Mouse (Mus musculus) embryonic facial prominence, embryonic 11.5 days (tissue): ENCODE measurements around the gene Sult1d1. TPM values are rescaled to one million over a fixed set of nuclear protein-coding genes. Genes with fewer than 3 reads are reported as not detected.
A peak's percentile ranks its signal among the peaks of the same experiment; 100 is the strongest.

ENCODE experiments used
- ATAC-seq: fragments of 200-750 bp; cut with Nextera tagmentation; replicated peaks from 2 replicates; pipeline ENCODE4 v1.8.0; 2017; ENCODE audit warnings: low read depth; ENCODE audit not compliant: insufficient number of reproducible peaks, low FRiP score, low TSS enrichment
- DNase-seq: peaks from one replicate; pipeline ENCODE4 v3.0.0-alpha.2; 2015; ENCODE audit warnings: low spot score
- H3K27ac ChIP-seq: fragments of 300-500 bp; sonication (generic); replicated peaks from 2 replicates; pipeline ENCODE4 v1.5.1; 2014; ENCODE audit warnings: mild to moderate bottlenecking, low read depth, low read length, control low read depth
- H3K27me3 ChIP-seq: fragments of 300-500 bp; sonication (generic); 2 replicates; pipeline ENCODE4 v1.6.1; 2014; ENCODE audit warnings: mild to moderate bottlenecking, low read length, moderate library complexity, mixed read lengths; ENCODE audit not compliant: control insufficient read depth, insufficient read depth
- H3K36me3 ChIP-seq: fragments of 300-500 bp; sonication (generic); replicated peaks from 2 replicates; pipeline ENCODE4 v1.6.1; 2014; ENCODE audit warnings: low read depth, mild to moderate bottlenecking, low read length, moderate library complexity, mixed read lengths; ENCODE audit not compliant: control insufficient read depth, insufficient read depth
- H3K4me1 ChIP-seq: fragments of 300-500 bp; sonication (generic); 2 replicates; pipeline ENCODE4 v1.6.1; 2014; ENCODE audit warnings: low read length, mixed read lengths; ENCODE audit not compliant: control insufficient read depth, insufficient read depth
- H3K4me2 ChIP-seq: fragments of 300-500 bp; sonication (generic); 2 replicates; pipeline ENCODE4 v1.6.1; 2014; ENCODE audit warnings: low read depth, mild to moderate bottlenecking, control low read depth, low read length, moderate library complexity
- H3K4me3 ChIP-seq: fragments of 300-500 bp; sonication (generic); 2 replicates; pipeline ENCODE4 v1.5.1; 2014; ENCODE audit warnings: low read depth, low read length, control low read depth
- H3K9ac ChIP-seq: fragments of 300-500 bp; sonication (generic); replicated peaks from 2 replicates; pipeline ENCODE4 v1.6.1; 2014; ENCODE audit warnings: mild to moderate bottlenecking, control low read depth, low read length
- H3K9me3 ChIP-seq: fragments of 300-500 bp; sonication (generic); replicated peaks from 2 replicates; pipeline ENCODE4 v1.6.1; 2016; ENCODE audit warnings: mild to moderate bottlenecking, low read length, inconsistent platforms, mixed read lengths; ENCODE audit not compliant: control insufficient read depth
- WGBS: fragments of 180-500 bp; shearing (Covaris S2); extraction: QIAGEN DNeasy Blood & Tissue Kit; methylation state at CpG from one replicate; pipeline ENCODE4 v1.1.7; 2014; 5-methylcytosine and 5-hydroxymethylcytosine counted together
- polyA plus RNA-seq: library from polyadenylated mRNA; unstranded; fragments of >200 nt; fragmentation: Nextera tagmentation; extraction: Ambion mirVana; gene quantifications from 2 replicates; pipeline ENCODE4 v1.2.1, GENCODE M21; 2014

Sult1d1 gene
- polyA plus RNA-seq, 1 experiment from 2014 or later: not detected

- Histone ChIP-seq H3K9me3 (no peaks in the 10 kb centered on the region), H3K4me2 (no peak overlapping the region), H3K27ac (no peak overlapping the region), H3K27me3 (no peaks in the 10 kb centered on the region), H3K9ac (no peak overlapping the region), H3K4me1 (no peaks in the 10 kb centered on the region), H3K36me3 (no peaks in the 10 kb centered on the region), H3K4me3 (no peak overlapping the region)
- DNase-seq (no peak), ATAC-seq (no peak)
- 55% methylated on average over 1 of the region's 1 CpGs for WGBS
Observed at GRCm38 (mm10) chr5:87574174-87574573, 5.3 kb upstream of the Sult1d1 start.

GRCm38 (mm10) chr5:87573490-87573889 is 4.7 kb upstream of the Sult1d1 start:
- Histone ChIP-seq H3K27me3 (no peaks in the 10 kb centered on the region), H3K9me3 (no peaks in the 10 kb centered on the region), H3K36me3 (no peaks in the 10 kb centered on the region), H3K4me1 (no peaks in the 10 kb centered on the region), H3K27ac (no peak overlapping the region), H3K4me3 (no peak overlapping the region), H3K9ac (no peak overlapping the region), H3K4me2 (no peak overlapping the region)
- 32% methylated on average over 5 of the region's 5 CpGs for WGBS
- ATAC-seq: no peak
- DNase-seq: peak; percentile 24

GRCm38 (mm10) chr5:87572781-87573180 is 4.0 kb upstream of the Sult1d1 start:
- no peaks in the 10 kb centered on the region for H3K4me1 ChIP-seq
- H3K9ac ChIP-seq: no peak overlapping the region
- H3K27ac ChIP-seq: no peak overlapping the region
- H3K36me3 ChIP-seq: no peaks in the 10 kb centered on the region
- no peak for ATAC-seq
- no peak for DNase-seq
- no peak overlapping the region for H3K4me3 ChIP-seq
- H3K27me3 ChIP-seq: no peaks in the 10 kb centered on the region
- WGBS: 68% methylated on average over 6 of the region's 6 CpGs
- no peak overlapping the region for H3K4me2 ChIP-seq
- no peaks in the 10 kb centered on the region for H3K9me3 ChIP-seq

- DNase-seq (no peak), ATAC-seq (no peak)
- no peaks in the 10 kb centered on the region for H3K9me3 ChIP-seq
- H3K9ac ChIP-seq: no peak overlapping the region
- no peak overlapping the region for H3K4me2 ChIP-seq
- H3K36me3 ChIP-seq: no peaks in the 10 kb centered on the region
- no peaks in the 10 kb centered on the region for H3K4me1 ChIP-seq
- no peak overlapping the region for H3K27ac ChIP-seq
- WGBS: 92% methylated on average over 1 of the region's 1 CpGs
- no peaks in the 10 kb centered on the region for H3K27me3 ChIP-seq
- no peak overlapping the region for H3K4me3 ChIP-seq
Observed at GRCm38 (mm10) chr5:87567306-87567705, 1.5 kb downstream of the Sult1d1 start.

- no peaks in the 10 kb centered on the region for H3K9me3 ChIP-seq
- H3K9ac ChIP-seq: no peak overlapping the region
- no peak overlapping the region for H3K4me2 ChIP-seq
- H3K4me1 ChIP-seq: no peaks in the 10 kb centered on the region
- no peak overlapping the region for H3K27ac ChIP-seq
- ATAC-seq (no peak), DNase-seq (no peak)
- H3K4me3 ChIP-seq: no peak overlapping the region
- H3K27me3 ChIP-seq: no peaks in the 10 kb centered on the region
- no peaks in the 10 kb centered on the region for H3K36me3 ChIP-seq
Observed at GRCm38 (mm10) chr5:87562966-87563365, 5.9 kb downstream of the Sult1d1 start.

GRCm38 (mm10) chr5:87562526-87562925 is 6.3 kb downstream of the Sult1d1 start:
- H3K9ac ChIP-seq: no peak overlapping the region
- DNase-seq: no peak
- H3K27ac ChIP-seq: no peak overlapping the region
- H3K4me1 ChIP-seq: no peaks in the 10 kb centered on the region
- H3K4me3 ChIP-seq: no peak overlapping the region
- no peaks in the 10 kb centered on the region for H3K27me3 ChIP-seq
- no peaks in the 10 kb centered on the region for H3K9me3 ChIP-seq
- no peak overlapping the region for H3K4me2 ChIP-seq
- WGBS: 81% methylated on average over 4 of the region's 4 CpGs
- no peak for ATAC-seq
- H3K36me3 ChIP-seq: no peaks in the 10 kb centered on the region

GRCm38 (mm10) chr5:87560145-87560544 is 8.7 kb downstream of the Sult1d1 start:
- Histone ChIP-seq H3K27me3 (no peaks in the 10 kb centered on the region), H3K9me3 (no peaks in the 10 kb centered on the region), H3K4me2 (no peak overlapping the region), H3K4me3 (no peak overlapping the region), H3K9ac (no peak overlapping the region), H3K27ac (no peak overlapping the region), H3K4me1 (no peaks in the 10 kb centered on the region), H3K36me3 (no peaks in the 10 kb centered on the region)
- no peak for ATAC-seq
- WGBS: 75% methylated on average over 5 of the region's 5 CpGs
- DNase-seq: no peak

- H3K27ac ChIP-seq: no peak overlapping the region
- H3K4me2 ChIP-seq: no peak overlapping the region
- no peak overlapping the region for H3K4me3 ChIP-seq
- H3K4me1 ChIP-seq: no peaks in the 10 kb centered on the region
- no peaks in the 10 kb centered on the region for H3K9me3 ChIP-seq
- H3K27me3 ChIP-seq: no peaks in the 10 kb centered on the region
- H3K9ac ChIP-seq: no peak overlapping the region
- 37% methylated on average over 1 of the region's 1 CpGs for WGBS
- no peaks in the 10 kb centered on the region for H3K36me3 ChIP-seq
- DNase-seq: peak; percentile 6
- no peak for ATAC-seq
Observed at GRCm38 (mm10) chr5:87550935-87551334, 17.9 kb downstream of the Sult1d1 start.
